In the genomic region with DNA sequence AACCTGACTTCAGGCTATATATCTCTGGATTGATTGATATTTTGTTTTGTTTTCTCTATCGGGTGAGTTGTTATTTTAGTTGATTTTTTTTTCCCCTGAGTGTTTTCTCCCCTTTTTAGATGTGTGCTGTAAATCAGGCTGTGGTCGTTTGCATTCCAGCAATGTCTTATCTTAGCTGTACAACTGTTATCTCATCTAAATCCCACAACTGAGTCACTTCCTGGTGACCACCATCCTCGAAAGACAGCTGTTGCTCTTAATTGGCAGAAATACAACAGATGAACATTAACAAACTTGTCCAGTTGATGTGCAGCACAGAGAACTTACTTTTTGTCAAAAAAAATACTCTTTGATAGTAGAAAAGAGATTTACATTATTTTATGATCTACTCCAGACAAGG, we compare ENCODE assay signal across 15 mouse cellular contexts.
"Had no signal": no experiment of that assay in that cellular context is flagged by ENCODE, and none has a peak within 500 bp of the region (broad histone marks: within the 10 kb centered on the region; RNA-seq: fewer than 3 reads in every experiment).

No protein-coding gene starts in this region.

- H3K36me3 ChIP-seq: limb, embryonic 13.5 days; midbrain, embryonic 15.5 days; stomach, embryonic 15.5 days had no signal

- H3K9ac ChIP-seq: limb, embryonic 13.5 days; liver, embryonic 14.5 days; midbrain, embryonic 15.5 days; stomach, embryonic 15.5 days had no signal

- H3K9me3 ChIP-seq: limb, embryonic 13.5 days; megakaryocyte, embryonic 14.5 days; midbrain, embryonic 15.5 days; stomach, embryonic 15.5 days had no signal

- H3K4me2 ChIP-seq: limb, embryonic 13.5 days; midbrain, embryonic 11.5 days; midbrain, embryonic 15.5 days; stomach, embryonic 15.5 days had no signal

- H3K4me1 ChIP-seq: limb, embryonic 13.5 days; midbrain, embryonic 15.5 days; stomach, embryonic 15.5 days had no signal

- DNase-seq: kidney, postnatal 4 days; left cerebral cortex, postnatal 4 days; lung, adult 18-20 months; lung, postnatal 4 days; right cerebral cortex, postnatal 14 days; thymus, adult 2 months; thymus, postnatal 25 days had no signal

- ATAC-seq: lung, postnatal 0 days; midbrain, embryonic 15.5 days had no signal

- H3K4me3 ChIP-seq: layer of hippocampus, adult 2 months; limb, embryonic 13.5 days; megakaryocyte, embryonic 14.5 days; midbrain, embryonic 15.5 days; stomach, embryonic 15.5 days had no signal

- H3K27ac ChIP-seq: layer of hippocampus, adult 2 months; limb, embryonic 13.5 days; liver, embryonic 14.5 days; midbrain, embryonic 15.5 days; stomach, embryonic 15.5 days had no signal

- H3K27me3 ChIP-seq: limb, embryonic 13.5 days; megakaryocyte, embryonic 14.5 days; midbrain, embryonic 15.5 days; stomach, embryonic 15.5 days had no signal
